Mouse (Mus musculus) right cerebral cortex, postnatal 4 days (tissue): ENCODE data around the gene Gng8.

Experiments
- DNase-seq: peaks from one replicate; pipeline ENCODE4 v3.0.0-alpha.2; 2022

The Gng8 gene

DNA sequence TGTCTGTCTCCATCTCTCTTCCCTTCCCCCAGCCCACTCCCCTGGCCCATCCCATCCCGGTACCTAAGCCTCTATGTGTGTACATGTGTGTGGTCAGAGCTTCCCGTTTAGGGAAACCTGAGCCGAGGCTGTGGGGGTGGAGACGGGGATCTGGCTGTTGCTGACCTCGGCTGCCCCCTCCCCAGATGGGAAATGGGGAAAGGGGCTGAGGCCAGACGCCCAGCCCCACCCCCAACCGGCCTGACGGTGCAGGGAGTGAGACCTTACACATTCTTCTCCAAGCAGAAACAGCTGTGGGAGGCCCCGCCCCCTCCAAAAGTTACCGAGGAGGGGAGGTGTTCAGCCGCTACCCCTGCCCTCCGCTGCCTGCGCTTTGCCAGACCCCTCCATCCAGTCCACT, 15.0 kb upstream of the Gng8 start:
- DNase-seq, result no peak

DNA sequence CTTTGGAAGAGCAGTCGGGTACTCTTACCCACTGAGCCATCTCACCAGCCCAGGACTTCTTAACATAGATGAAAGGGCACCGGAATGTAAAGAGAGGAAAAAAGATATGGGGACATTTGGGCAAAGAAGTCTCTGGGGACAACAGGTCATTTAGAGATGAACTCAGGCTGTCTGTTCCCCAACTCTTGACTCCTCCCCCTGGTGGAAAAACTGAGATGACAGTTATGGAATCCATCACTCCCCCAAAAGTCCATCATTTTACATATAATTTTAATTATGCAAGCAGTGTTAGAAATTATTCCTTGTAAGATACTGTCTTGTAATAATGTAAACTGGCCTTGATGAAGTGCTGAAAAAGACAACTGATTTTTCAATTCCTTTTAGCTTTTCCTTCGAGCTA, 13.9 kb upstream of the Gng8 start:
- DNase-seq, result no peak

DNA sequence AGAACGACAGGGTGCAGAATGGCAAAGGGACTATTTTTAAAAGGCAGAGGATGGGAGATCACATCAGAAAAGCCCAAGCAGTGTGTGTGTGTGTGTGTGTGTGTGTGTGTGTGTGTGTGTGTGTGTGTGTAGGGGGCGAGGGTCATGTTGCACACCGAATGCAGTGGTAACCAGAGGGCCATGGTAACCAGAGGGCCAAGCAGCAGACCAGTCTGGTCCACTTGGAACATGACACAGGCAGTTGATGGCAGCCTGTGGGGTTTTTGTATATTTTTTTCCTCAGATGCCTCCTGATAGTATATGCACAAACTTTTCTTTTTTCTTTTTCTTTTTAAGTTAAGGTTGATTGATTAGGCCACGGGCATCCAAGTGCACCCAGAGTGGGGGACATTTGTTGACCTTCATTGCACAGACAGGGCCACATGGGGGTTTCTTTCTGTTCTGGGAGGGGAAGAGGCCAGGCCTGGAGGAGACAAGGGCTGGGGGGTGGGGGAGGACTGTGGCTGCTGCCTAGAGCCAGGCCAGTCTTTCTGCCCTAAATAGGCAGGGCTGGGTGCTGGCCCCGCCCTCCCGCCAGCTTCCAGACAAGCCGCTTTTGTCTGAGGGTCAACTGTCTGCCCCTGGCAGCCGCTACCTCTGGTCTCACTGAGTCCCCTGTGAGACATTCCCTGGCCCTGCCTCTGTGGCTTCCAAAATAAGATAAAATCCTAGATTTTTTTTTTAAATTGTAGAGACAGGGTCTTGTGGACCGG, 11.6 kb upstream of the Gng8 start:
- DNase-seq, result no peak

DNA sequence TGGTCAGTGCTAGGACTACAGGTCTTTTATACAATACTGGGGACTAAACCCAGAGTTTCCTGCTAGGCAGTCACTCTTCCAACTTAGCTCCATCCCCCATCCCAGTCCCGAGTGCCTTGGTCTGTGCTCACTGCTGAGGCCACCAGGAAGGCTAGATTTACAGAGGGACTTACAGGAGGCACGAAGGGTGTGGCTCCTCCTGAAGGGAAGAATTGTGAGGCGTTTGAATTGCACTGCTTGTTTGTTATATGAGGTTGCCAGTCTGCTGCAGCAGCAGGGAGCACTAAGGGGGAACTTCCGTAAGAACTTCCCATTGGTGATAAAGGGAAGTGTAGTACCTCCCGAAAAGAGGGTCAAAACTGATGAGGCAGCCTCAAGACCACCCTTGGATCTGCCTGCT, 11.0 kb upstream of the Gng8 start:
- no peak for DNase-seq

DNA sequence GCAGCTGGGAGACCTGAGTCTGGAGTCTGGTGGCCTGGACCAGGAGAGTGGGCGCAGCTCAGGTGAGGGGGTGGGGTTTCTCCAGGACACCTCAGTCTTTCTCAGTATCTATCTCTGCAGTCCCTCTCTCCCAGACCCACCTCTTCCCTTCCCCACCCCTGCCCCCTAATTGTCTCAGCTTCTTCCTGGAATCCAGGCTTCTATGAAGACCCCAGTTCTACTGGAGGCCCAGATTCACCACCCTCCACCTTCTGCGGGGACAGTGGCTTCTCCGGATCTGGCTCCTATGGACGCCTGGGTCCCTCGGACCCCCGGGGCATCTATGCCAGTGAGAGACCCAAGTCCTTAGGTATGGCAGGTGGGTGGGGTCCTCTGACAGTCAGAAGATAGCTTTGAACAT, 8.4 kb upstream of the Gng8 start:
- DNase-seq, result no peak

DNA sequence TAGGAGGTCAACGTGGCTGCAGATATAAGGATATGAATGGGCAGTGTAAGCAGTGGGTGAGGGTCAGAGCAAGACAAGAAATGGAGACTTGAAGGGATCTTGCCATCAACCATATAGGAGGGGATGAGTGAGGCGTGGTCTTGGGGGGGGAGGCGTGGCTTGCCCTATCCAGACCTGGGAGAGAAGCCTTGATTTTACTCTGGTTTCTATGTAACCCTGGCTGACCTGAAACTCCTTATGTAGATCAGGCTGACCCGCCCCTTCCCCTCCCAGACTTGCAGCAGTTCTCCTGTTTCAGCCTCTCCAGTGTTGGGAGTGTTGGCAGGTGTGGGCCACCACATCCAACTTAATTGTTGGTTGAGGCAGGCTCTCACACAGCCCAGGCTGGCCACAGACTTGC, 7.3 kb upstream of the Gng8 start:
- DNase-seq, result no peak

DNA sequence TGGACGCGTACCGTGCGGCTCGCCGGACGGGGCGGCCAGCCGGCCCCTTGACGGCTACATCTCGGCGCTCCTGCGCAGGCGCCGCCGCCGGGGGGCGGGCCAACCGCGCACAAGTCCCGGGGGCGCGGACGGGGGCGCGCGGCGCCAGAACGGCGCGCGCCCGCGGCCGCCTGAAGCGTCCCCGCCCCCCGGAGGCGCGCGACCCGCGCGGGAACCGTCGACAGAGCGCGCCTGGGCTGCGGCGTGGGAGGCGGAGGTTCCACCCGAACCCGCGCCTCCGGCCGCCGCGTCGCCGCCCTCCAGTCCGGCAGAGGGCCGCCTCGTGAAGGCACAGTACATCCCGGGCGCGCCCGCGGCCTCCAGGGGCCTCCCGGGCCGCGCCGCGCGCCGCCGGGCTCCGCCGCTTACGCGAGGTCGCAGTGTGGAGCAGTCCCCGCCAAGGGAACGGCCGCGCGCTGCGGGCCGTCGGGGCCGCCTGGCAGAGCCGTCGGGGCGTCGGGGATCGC, 6.3 kb upstream of the Gng8 start:
- peak; percentile 59 for DNase-seq

DNA sequence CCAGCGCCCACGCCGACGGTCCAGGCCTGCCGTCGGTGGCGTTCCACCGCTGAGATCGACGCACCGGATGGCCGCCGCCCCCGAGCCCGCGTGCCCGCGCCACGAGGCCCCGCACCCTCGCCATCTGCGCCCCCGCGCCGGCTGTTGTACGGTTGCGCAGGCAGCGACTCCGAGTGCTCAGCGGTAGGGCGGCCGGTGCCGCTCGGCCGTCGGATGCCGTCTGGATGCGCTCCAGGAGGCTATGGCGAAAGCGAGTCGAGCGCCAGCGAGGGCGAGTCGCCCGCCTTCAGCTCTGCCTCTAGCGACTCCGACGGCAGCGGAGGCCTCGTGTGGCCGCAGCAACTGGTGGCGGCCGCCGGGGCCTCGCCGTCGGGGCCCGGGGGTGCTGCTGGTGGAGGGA, 5.7 kb upstream of the Gng8 start:
- DNase-seq, result no peak

DNA sequence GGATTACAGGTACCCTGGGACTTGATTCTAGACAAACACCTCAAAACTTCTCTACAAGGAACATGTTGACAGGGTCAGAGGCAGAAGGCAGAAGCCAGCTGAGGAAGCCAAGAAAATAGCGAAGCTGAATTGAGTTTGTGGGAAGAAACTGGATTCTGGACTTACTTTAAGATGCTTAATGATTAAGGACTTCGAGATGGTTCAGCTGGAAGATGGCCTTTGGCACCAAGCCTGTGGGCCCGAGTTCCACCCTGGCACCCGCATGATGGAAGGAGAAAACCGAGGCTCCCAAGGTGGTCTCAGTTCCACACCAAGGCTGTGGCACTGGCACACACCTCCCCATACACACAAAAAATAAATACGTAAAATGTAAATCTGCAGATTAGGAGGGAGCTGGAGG, 1.1 kb upstream of the Gng8 start:
- DNase-seq, result no peak

DNA sequence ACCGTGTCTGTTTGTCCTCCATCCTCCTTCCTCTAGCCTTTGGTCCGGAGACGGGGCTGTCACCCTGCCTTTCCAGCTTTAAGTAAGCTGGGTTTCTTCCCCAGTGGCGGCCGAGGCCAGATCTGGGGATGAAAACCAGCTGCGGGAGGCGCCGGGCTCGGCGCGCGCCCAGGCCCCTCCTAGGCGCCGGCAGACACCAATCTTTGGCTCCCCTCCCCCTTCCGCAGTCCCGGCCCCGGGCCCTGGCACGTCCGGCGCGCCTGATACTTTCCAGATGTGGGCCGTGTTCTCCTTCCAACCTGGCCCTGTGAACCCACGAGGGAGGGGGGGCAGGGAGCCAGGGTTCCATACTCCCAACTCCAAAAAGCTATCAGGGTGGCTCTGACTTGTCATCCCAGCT, 642 bp upstream of the Gng8 start:
- no peak for DNase-seq

DNA sequence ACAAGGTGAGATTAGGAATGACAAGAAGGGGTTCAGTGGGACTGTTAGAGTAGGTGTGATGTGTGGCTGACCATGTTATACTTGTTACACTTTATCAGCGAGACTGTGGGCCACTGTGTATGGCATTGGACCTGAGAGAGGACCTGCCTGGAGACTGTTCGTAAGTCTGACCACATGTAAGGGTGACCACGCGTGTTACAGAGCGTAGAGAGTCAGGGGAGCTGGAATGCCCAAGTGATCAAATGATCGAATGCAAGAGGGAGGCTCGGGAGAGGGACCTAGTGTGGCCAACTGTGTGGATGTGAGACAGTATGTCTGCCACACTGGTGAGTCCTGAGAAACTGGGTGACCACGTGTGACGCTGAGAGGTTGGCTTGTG, 755 bp downstream of the Gng8 start:
- no peak for DNase-seq

DNA sequence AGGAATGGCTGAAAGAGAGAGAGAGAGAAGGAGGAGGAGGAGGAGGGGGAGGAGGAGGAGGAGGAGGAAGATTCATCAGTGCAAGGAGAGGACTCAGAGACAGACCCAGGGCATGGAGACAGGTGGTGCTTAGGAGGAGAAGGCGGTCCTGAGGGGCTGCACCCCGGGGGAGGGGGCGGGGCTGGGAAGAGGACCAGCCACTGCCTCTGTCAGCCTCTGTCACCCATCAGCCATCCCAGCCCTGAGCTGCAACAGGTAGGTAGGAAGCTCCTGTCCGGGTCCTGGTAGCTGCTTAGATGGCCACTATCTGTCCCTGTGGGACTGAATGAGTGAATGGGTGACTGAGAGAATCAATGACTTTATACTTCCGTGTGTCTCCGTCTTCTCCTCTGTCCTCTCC, 2.0 kb downstream of the Gng8 start:
- DNase-seq, result no peak

DNA sequence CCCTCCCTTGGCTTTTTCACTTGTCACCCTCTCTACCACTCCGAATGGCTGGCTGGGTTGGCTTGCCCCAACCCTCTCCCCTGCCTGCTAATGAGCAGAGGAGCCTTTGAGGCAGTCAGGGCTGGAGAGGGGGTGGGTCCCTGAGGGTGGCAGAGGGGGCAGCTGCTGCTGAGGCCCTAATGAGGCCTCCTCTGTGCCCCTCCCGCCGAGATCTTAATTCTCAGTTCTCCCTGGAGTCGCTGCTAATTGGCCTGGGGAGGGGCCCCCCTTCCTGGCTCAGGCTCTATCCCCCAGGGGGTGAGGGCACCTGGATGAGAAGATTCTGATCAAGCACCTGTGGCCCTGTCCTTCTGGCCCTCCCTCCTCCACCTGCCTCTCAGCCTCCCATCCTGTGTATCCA, 2.7 kb downstream of the Gng8 start:
- no peak for DNase-seq

DNA sequence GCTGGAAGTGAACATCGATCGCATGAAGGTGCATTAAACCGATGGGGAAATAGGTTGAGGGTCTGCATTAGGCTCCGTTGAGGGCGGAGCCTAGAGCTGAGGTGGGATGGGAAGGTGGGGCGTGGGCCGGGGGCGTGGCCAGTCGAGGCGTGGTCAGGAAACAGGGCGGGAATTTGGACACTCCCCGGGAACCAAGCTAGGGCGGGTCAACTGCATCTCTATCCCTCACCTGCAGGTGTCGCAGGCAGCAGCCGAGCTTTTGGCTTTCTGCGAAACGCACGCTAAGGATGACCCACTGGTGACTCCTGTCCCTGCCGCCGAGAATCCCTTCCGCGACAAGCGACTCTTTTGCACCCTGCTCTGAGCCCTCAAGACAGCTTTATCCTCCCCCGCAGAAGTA, 3.4 kb downstream of the Gng8 start:
- DNase-seq, result peak; percentile 66

DNA sequence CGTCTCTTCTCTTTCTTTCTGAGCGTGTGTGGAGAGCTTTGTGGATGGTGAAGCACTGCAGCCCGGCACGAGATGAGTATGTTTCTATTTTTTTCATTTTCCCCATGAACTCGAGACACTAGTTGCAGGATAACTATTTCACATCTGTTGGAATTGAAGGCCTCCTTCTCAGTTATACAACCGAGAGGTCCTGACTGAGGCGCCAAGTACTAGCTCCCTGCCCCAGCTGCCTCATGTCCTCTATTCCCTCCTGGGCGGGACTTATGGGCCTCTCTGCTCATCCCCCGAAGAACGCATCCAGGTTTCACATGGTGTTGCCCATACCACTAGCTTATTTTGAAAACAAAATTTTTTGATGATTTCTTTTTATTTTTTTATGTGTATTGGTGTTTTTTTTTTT, 3.9 kb downstream of the Gng8 start:
- no peak for DNase-seq

DNA sequence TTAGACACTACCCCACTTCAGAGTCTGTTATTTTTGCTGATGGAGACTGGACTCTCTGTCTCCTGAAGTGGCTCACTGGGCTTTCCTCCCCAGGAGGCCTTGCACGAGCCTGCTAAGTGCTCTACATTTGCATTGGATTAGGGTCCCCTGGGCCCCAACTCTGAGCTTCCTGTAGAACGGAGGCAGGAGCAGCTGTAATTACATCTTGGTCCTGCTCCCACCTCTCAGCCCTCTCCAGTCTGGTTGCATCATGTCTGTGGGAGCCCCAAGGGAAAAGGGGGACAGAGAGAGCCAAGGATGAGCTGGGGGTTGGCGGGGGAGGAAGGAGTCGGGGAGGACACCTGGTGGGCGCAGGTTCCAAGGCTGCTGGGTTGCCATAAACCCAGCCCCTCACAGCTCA, 8.9 kb downstream of the Gng8 start:
- DNase-seq, result no peak

DNA sequence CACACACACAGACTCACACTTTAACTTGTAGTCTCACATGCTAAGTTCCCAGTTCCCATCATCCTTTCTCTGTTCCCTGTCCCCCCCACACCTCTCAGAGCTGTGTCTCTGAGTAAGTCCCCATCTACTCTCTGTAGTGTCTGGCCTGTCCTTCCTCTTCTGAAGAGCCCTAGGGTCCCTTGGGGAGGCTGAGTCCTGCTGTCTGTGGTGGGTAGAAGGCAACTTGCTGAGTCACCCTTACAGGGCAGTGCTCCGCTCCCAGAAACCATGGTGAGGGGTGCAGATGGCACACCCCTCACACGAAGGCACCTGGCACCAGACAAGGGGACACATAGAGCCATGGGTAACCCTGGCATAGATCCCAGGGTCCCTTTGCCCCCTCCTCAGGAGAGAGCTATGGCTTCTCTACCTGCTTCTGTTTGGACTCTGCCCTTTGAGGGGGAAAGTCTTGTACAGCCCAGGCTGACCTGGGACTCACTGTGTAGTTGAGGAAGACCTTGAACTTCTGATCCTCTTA, 11.9 kb downstream of the Gng8 start:
- DNase-seq, result no peak

DNA sequence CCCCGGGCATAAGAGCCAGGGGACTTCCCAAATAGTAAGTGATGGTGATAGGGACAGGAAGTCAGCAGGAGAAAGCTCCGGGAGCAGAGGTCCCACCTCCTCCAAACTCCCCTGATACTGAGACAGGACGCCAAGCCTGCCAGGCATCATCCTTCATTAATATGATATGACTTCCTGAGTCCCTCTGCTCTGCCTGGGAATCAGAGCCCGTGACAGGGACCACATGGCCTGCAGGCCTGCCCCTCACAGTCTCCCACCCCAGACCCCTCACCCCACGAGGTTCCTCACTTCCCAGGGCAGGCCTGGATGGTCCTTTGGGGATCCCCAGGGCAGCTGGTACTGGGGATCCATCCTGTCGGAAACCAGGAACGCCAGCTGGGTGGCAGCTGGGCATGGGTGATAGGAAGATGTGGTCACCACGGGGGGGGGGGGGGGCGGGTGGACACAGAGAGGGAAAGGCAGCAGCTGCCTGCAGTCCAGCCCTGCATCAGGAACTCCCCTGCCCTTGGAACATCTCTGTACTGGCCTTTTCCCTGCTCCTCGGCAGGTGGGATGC, 12.6 kb downstream of the Gng8 start:
- no peak for DNase-seq

DNA sequence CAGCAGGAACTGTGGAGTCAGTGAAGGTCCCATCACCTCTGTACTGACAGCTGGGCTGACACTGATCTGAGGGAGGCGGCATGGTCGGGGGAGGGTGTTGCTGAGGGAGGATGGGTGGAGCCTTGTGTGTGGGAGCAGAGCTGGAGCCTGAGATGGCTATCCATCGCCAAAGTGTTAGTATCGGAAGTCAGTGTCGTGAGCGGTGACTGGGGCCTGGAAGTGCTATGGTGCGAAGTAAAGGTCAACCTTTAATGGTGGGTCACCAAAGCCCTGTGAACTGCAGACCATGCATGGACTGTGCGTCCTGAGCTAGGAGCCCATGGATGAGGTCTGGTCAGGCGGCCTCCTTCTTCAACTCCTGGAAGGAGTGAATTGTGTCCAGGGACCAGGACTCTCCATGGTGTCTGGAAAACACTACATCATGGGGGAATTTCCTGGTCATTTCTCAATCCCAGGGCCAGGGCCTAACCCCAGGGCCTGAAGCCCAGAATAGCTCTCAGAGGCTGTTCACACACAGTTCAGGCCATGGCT, 14.0 kb downstream of the Gng8 start:
- no peak for DNase-seq

DNA sequence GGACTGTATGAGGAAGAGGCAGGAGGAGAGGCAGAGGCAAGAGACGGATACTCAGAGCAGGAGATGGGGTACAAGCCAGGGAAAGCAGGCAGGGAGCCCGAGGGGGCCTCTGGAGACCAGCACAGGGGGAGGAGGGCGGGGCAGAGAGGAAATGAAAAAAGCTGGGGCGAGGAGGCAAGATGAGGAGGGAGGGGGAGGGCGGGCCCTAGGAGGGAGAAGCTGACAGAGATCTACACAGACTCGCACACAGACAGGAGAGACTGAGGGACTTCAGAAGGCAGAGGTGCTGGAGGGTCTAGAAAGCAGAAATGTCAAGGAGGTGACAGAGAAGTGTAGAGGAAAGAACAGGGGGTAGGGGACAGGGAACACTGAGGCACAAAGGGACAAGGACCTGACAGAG, 14.7 kb downstream of the Gng8 start, which contains the start of gene Ptgir:
Gene Ptgir (plus strand): TSS at position 210 of the 400 bp plus-strand sequence.
- no peak for DNase-seq

DNA sequence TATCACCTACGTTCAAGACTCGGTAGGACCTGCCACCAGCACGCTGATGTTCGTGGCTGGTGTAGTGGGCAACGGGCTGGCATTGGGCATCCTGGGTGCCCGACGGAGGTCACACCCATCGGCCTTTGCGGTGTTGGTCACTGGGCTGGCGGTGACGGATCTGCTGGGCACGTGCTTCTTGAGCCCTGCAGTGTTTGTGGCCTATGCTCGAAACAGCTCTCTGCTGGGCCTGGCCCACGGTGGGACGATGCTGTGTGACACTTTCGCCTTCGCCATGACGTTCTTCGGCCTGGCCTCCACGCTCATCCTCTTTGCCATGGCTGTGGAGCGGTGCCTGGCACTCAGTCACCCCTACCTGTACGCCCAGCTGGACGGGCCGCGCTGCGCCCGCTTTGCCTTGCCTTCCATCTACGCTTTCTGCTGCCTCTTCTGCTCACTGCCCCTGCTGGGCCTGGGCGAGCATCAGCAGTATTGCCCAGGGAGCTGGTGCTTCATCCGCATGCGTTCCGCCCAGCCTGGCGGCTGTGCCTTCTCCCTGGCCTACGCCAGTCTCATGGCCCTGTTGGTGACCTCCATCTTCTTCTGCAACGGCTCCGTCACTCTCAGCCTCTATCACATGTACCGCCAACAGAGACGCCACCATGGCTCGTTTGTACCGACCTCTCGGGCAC, 15.4 kb downstream of the Gng8 start:
- no peak for DNase-seq

DNA sequence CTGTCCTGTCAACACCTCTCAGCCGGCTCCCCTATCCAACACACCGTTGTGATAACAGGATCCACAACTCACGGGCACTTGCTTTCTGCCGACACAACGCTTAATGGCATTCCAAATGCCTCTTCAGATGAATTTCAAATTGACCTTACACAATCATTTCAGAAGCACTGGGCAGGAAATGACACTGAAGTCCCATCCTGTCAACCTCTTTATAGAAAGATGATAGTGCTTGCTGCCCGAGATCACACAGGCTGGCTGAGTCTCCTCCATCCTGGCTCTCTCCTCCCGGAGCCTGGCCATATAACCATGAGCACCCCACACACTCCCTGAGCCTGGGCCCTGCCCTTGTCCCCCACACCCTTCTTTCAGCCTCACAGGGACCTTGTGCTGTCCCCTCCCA, 16.3 kb downstream of the Gng8 start:
- no peak for DNase-seq

DNA sequence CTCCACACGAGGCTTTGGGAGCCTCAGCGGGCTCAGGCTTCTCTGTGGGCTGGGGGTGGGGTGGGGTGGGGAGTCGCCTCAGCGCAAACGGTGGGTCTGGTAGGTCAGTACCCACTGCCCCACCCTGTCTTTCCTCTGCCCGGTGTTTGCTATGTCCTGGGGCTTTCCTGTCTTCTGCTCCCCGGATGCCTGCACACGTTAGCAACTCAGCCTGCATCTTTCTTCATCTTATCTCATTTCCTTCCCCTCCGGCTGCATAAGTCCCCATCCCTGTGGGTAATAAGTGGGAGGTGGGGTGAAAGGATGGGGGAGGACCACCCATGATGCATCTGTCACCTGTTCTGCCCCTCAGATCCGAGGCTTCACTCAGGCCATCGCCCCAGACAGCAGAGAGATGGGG, 16.8 kb downstream of the Gng8 start:
- no peak for DNase-seq

DNA sequence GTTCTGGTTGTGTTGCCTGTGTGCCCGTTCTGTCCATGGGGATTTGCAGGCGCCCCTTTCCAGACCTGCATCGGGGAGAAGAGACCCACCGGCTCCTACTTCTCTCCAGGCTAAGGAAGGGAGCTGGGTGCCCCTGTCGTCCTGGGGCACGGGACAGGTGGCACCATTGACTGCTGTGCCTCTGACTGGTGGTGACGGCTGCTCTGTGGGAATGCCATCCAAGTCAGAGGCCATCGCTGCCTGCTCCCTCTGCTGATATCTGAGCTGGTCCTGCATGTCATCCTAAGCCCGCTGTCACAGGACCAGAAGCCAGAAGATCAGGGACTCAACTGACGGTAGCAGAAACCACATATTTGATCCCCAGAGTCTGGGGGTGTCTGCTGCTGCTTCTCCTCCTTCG, 17.3 kb downstream of the Gng8 start:
- DNase-seq, result no peak
